Mouse (Mus musculus) monocyte, adult 5-6 weeks (primary cell): ENCODE data around the gene Pnldc1. TPM values are rescaled to one million over a fixed set of nuclear protein-coding genes. Genes with fewer than 3 reads are reported as not detected.

Experiments used
- total RNA-seq: library from RNA; stranded (forward); fragments of 200-1000, 200-491, 200-594 nt; gene quantifications from 3 replicates; pipeline ENCODE4 v1.2.3, GENCODE M21; 2017

The Pnldc1 gene
- total RNA-seq, 1 experiment from 2014 or later = not detected

Other genes with a start within 250 kb of the Pnldc1 start
- not detected in 3 replicates for gene Slc22a1, start 234.4 kb downstream of the Pnldc1 start, total RNA-seq
- 19.7 to 53.8 TPM (median 24.1 TPM) in 3 replicates for gene Igf2r, start 140.6 kb downstream of the Pnldc1 start, total RNA-seq
- gene Mas1, start 42.1 kb downstream of the Pnldc1 start, total RNA-seq = not detected in 3 replicates
- not detected in 3 replicates for gene Mrgprh, start 34.2 kb downstream of the Pnldc1 start, total RNA-seq
- gene Tcp1, start 5.5 kb upstream of the Pnldc1 start, total RNA-seq = 328 to 436 TPM (median 328 TPM) in 3 replicates
- 38.6 to 83.5 TPM (median 62.1 TPM) in 3 replicates for gene Mrpl18, start 6.1 kb upstream of the Pnldc1 start, total RNA-seq
- 0.68 to 2.3 TPM in 2 of 3 replicates, not detected in the other for gene Acat3, start 30.4 kb upstream of the Pnldc1 start, total RNA-seq
- gene Acat2, start 50.5 kb upstream of the Pnldc1 start, total RNA-seq = 5.4 to 12.1 TPM (median 10.4 TPM) in 3 replicates
- gene Wtap, start 83.9 kb upstream of the Pnldc1 start, total RNA-seq = 228 to 388 TPM (median 260 TPM) in 3 replicates
- 65.9 to 86.6 TPM (median 72.3 TPM) in 3 replicates for gene Sod2, start 96.6 kb upstream of the Pnldc1 start, total RNA-seq
- gene Gpr31b, start 142.1 kb upstream of the Pnldc1 start, total RNA-seq = 1.3 to 2.8 TPM in 2 of 3 replicates, not detected in the other
- gene Tcp10b, start 150.9 kb upstream of the Pnldc1 start, total RNA-seq = 0.85 TPM in 1 of 3 replicates, not detected in the others
- gene Unc93a, start 221.6 kb upstream of the Pnldc1 start, total RNA-seq = 0.76 to 1.4 TPM (median 0.78 TPM) in 3 replicates